Mouse (Mus musculus) B cell, adult 2 months (primary cell): ENCODE data around the gene C130050O18Rik.

Experiments used
- DNase-seq, 2 experiments: peaks; one replicate each; pipeline ENCODE4 v3.0.0; 2022

Gene C130050O18Rik

GRCm38 (mm10) chr5:139404801-139405401 lies at the start of gene C130050O18Rik:
Gene C130050O18Rik (plus strand): TSS chr5:139405280.
- DNase-seq: no peak

- peak; percentile 42 to 54 for DNase-seq
Observed at GRCm38 (mm10) chr5:139358653-139359052, 46.4 kb upstream of the C130050O18Rik start.

- no peak for DNase-seq
Observed at GRCm38 (mm10) chr5:139359244-139359643, 45.8 kb upstream of the C130050O18Rik start.

GRCm38 (mm10) chr5:139363858-139364257 lies 41.2 kb upstream of the C130050O18Rik start:
- DNase-seq: no peak

GRCm38 (mm10) chr5:139364260-139364910 lies 40.7 kb upstream of the C130050O18Rik start:
- DNase-seq: peak; percentile 92 to 93

- no peak for DNase-seq
Observed at GRCm38 (mm10) chr5:139364911-139365571, 40.0 kb upstream of the C130050O18Rik start.

- peak in 1 of 2 experiments; percentile 37 for DNase-seq
Observed at GRCm38 (mm10) chr5:139365827-139366226, 39.3 kb upstream of the C130050O18Rik start.

GRCm38 (mm10) chr5:139366484-139366883 lies 38.6 kb upstream of the C130050O18Rik start:
- DNase-seq: no peak

- peak; percentile 68 to 76 for DNase-seq
Observed at GRCm38 (mm10) chr5:139367884-139368458, 37.1 kb upstream of the C130050O18Rik start.

- DNase-seq: no peak
Observed at GRCm38 (mm10) chr5:139368638-139369320, 36.3 kb upstream of the C130050O18Rik start.

GRCm38 (mm10) chr5:139370336-139370735 lies 34.7 kb upstream of the C130050O18Rik start:
- DNase-seq: no peak

GRCm38 (mm10) chr5:139371118-139371517 lies 34.0 kb upstream of the C130050O18Rik start:
- DNase-seq: no peak

GRCm38 (mm10) chr5:139371631-139372401 lies 33.3 kb upstream of the C130050O18Rik start:
- DNase-seq: peak; percentile 96

GRCm38 (mm10) chr5:139373126-139373525 lies 32.0 kb upstream of the C130050O18Rik start:
- DNase-seq: no peak

- DNase-seq: no peak
Observed at GRCm38 (mm10) chr5:139373889-139374444, 31.1 kb upstream of the C130050O18Rik start.

- no peak for DNase-seq
Observed at GRCm38 (mm10) chr5:139374841-139375240, 30.2 kb upstream of the C130050O18Rik start.

GRCm38 (mm10) chr5:139377468-139378270 lies 27.4 kb upstream of the C130050O18Rik start, which contains the start of gene Gpr146:
Gene Gpr146 (plus strand): TSS chr5:139377697.
- DNase-seq: peak in 1 of 2 experiments; percentile 43

- DNase-seq: no peak
Observed at GRCm38 (mm10) chr5:139378271-139378556, 26.9 kb upstream of the C130050O18Rik start.

GRCm38 (mm10) chr5:139378986-139379629 lies 26.0 kb upstream of the C130050O18Rik start:
- DNase-seq: no peak

- no peak for DNase-seq
Observed at GRCm38 (mm10) chr5:139379771-139380384, 25.2 kb upstream of the C130050O18Rik start.
